Mouse (Mus musculus): ENCODE results near the gene Ncl. TPM values are rescaled to one million over a fixed set of nuclear protein-coding genes. Genes with fewer than 3 reads are reported as not detected.
A peak's percentile ranks its signal among the peaks of the same experiment; 100 is the strongest.
"Not testable (repeated sequence)": the region's sequence is repeated elsewhere in the genome, so short reads cannot be mapped to it uniquely, and the experiment has no call there.

The Ncl gene
- polyA plus RNA-seq, 2 experiments, result 201 to 286 TPM

GRCm38 (mm10) chr1:86342371-86342770 lies 16.8 kb downstream of the Ncl start:
- ATAC-seq (ENCODE audit: low FRiP score, low read depth) (no peak), DNase-seq (ENCODE audit: low spot score) (no peak)
- whole genome bisulfite sequencing, result 90% methylated on average over 2 of the region's 2 CpGs
- H3K27ac ChIP-seq (replicated peaks; ENCODE audit: low read depth, low read length), result no peak overlapping the region
- no peaks in the 10 kb centered on the region for H3K4me1 ChIP-seq (ENCODE audit: control insufficient read depth, insufficient read depth, low read length)
- no peaks in the 10 kb centered on the region for H3K9me3 ChIP-seq (ENCODE audit: control insufficient read depth, low read length)
- no peak overlapping the region for H3K4me2 ChIP-seq (replicated peaks; ENCODE audit: low read depth, low read length, severe bottlenecking)
- no peak overlapping the region for H3K9ac ChIP-seq (ENCODE audit: low read depth, low read length, severe bottlenecking)
- H3K36me3 ChIP-seq (ENCODE audit: control insufficient read depth, insufficient read depth, low read length), result peaks cover 10% of the 10 kb centered on the region; the same call in 1 of the 2 replicates
- no peak overlapping the region for H3K4me3 ChIP-seq (replicated peaks; ENCODE audit: low read length)
- H3K27me3 ChIP-seq (ENCODE audit: control insufficient read depth, insufficient read depth, low read length), result no peaks in the 10 kb centered on the region
- TF ChIP-seq POLR2A (IDR thresholded peaks at IDR 0.05; ENCODE audit: borderline replicate concordance, extremely low read depth, insufficient read depth, insufficient read length), result no peak

- H3K36me3 ChIP-seq (ENCODE audit: control insufficient read depth, insufficient read depth, low read length); H3K9ac ChIP-seq (ENCODE audit: low read depth, low read length, severe bottlenecking); H3K4me2 ChIP-seq (replicated peaks; ENCODE audit: low read depth, low read length, severe bottlenecking); H3K9me3 ChIP-seq (ENCODE audit: control insufficient read depth, low read length); H3K27ac ChIP-seq (replicated peaks; ENCODE audit: low read depth, low read length); ATAC-seq (ENCODE audit: low FRiP score, low read depth); DNase-seq (ENCODE audit: low spot score); H3K4me3 ChIP-seq (replicated peaks; ENCODE audit: low read length); H3K27me3 ChIP-seq (ENCODE audit: control insufficient read depth, insufficient read depth, low read length); H3K4me1 ChIP-seq (ENCODE audit: control insufficient read depth, insufficient read depth, low read length): not testable (repeated sequence)
- WGBS, result 100% methylated on average over 2 of the region's 2 CpGs
These were observed 18.1 kb downstream of the Ncl start for GRCm38 (mm10) chr1:86341096-86341495.

GRCm38 (mm10) chr1:86339156-86339812 lies 19.9 kb downstream of the Ncl start:
- Histone ChIP-seq H3K9me3 (ENCODE audit: control insufficient read depth, low read length) (no peaks in the 10 kb centered on the region), H3K4me1 (ENCODE audit: control insufficient read depth, insufficient read depth, low read length) (no peaks in the 10 kb centered on the region), H3K9ac (ENCODE audit: low read depth, low read length, severe bottlenecking) (no peak overlapping the region), H3K4me3 (replicated peaks; ENCODE audit: low read length) (no peak overlapping the region), H3K4me2 (replicated peaks; ENCODE audit: low read depth, low read length, severe bottlenecking) (no peak overlapping the region), H3K27ac (replicated peaks; ENCODE audit: low read depth, low read length) (no peak overlapping the region), H3K27me3 (ENCODE audit: control insufficient read depth, insufficient read depth, low read length) (no peaks in the 10 kb centered on the region), H3K36me3 (ENCODE audit: control insufficient read depth, insufficient read depth, low read length) (no peaks in the 10 kb centered on the region)
- DNase-seq (ENCODE audit: low spot score) (peak; percentile 92), ATAC-seq (ENCODE audit: low FRiP score, low read depth) (no peak)
- TF ChIP-seq POLR2A (IDR thresholded peaks at IDR 0.05; ENCODE audit: borderline replicate concordance, extremely low read depth, insufficient read depth, insufficient read length), result no peak
- 25% methylated on average over 4 of the region's 4 CpGs for WGBS

GRCm38 (mm10) chr1:86336330-86336729 lies 22.9 kb downstream of the Ncl start:
- H3K36me3 ChIP-seq (ENCODE audit: control insufficient read depth, insufficient read depth, low read length), result no peaks in the 10 kb centered on the region
- no peak overlapping the region for H3K4me3 ChIP-seq (replicated peaks; ENCODE audit: low read length)
- DNase-seq (ENCODE audit: low spot score), result no peak
- H3K4me1 ChIP-seq (ENCODE audit: control insufficient read depth, insufficient read depth, low read length), result no peaks in the 10 kb centered on the region
- no peak overlapping the region for H3K27ac ChIP-seq (replicated peaks; ENCODE audit: low read depth, low read length)
- ATAC-seq (ENCODE audit: low FRiP score, low read depth), result no peak
- H3K27me3 ChIP-seq (ENCODE audit: control insufficient read depth, insufficient read depth, low read length), result no peaks in the 10 kb centered on the region
- H3K9me3 ChIP-seq (ENCODE audit: control insufficient read depth, low read length), result no peaks in the 10 kb centered on the region
- no peak overlapping the region for H3K9ac ChIP-seq (ENCODE audit: low read depth, low read length, severe bottlenecking)
- TF ChIP-seq POLR2A (IDR thresholded peaks at IDR 0.05; ENCODE audit: borderline replicate concordance, extremely low read depth, insufficient read depth, insufficient read length), result no peak
- H3K4me2 ChIP-seq (replicated peaks; ENCODE audit: low read depth, low read length, severe bottlenecking), result no peak overlapping the region
- WGBS, result 44% methylated on average over 2 of the region's 2 CpGs

- Histone ChIP-seq H3K4me1 (ENCODE audit: control insufficient read depth, insufficient read depth, low read length) (no peaks in the 10 kb centered on the region), H3K36me3 (ENCODE audit: control insufficient read depth, insufficient read depth, low read length) (no peaks in the 10 kb centered on the region), H3K9ac (ENCODE audit: low read depth, low read length, severe bottlenecking) (no peak overlapping the region), H3K27ac (replicated peaks; ENCODE audit: low read depth, low read length) (no peak overlapping the region), H3K9me3 (ENCODE audit: control insufficient read depth, low read length) (no peaks in the 10 kb centered on the region), H3K27me3 (ENCODE audit: control insufficient read depth, insufficient read depth, low read length) (no peaks in the 10 kb centered on the region), H3K4me2 (replicated peaks; ENCODE audit: low read depth, low read length, severe bottlenecking) (no peak overlapping the region), H3K4me3 (replicated peaks; ENCODE audit: low read length) (no peak overlapping the region)
- no peak for ATAC-seq (ENCODE audit: low FRiP score, low read depth)
- TF ChIP-seq POLR2A (IDR thresholded peaks at IDR 0.05; ENCODE audit: borderline replicate concordance, extremely low read depth, insufficient read depth, insufficient read length), result no peak
- no peak for DNase-seq (ENCODE audit: low spot score)
- WGBS, result 91% methylated on average over 6 of the region's 8 CpGs
These were observed 38.3 kb downstream of the Ncl start for GRCm38 (mm10) chr1:86320822-86321413.

All from limb, embryonic 14.5 days (tissue).